Mouse (Mus musculus) lung, postnatal 10 days (tissue): ENCODE data around the gene Fau.

ENCODE experiments used
- DNase-seq: peaks from one replicate; pipeline ENCODE4 v3.0.0; 2021

The Fau gene

GRCm38 (mm10) chr19:6076564-6077393 is 19.1 kb downstream of the Fau start, which contains the start of gene Vps51:
Vps51 (minus strand) TSS chr19:6077231.
- peak; percentile 94 for DNase-seq

GRCm38 (mm10) chr19:6079983-6080480 is 22.4 kb downstream of the Fau start, which contains the start of gene Tmem262:
Tmem262 (plus strand) TSS chr19:6080033.
- no peak for DNase-seq

- no peak for DNase-seq
Measured at GRCm38 (mm10) chr19:6082156-6082555, 24.5 kb downstream of the Fau start, which contains the start of gene Gm28374. Gm28374 (minus strand) TSS chr19:6082256.

GRCm38 (mm10) chr19:6084478-6085248 is 27.0 kb downstream of the Fau start, which contains the start of the genes Zfpl1 and Cdca5:
Zfpl1 (minus strand) TSS chr19:6084956.
Cdca5 (plus strand) TSS chr19:6084983.
- DNase-seq = peak; percentile 97

- peak; percentile 67 for DNase-seq
Measured at GRCm38 (mm10) chr19:6085417-6085879, 27.8 kb downstream of the Fau start.

GRCm38 (mm10) chr19:6088841-6089240 is 31.2 kb downstream of the Fau start:
- DNase-seq = no peak

- DNase-seq = no peak
Measured at GRCm38 (mm10) chr19:6094119-6094518, 36.5 kb downstream of the Fau start, which contains the start of gene AC131692.1. AC131692.1 (plus strand) TSS chr19:6094419.

GRCm38 (mm10) chr19:6097847-6098246 is 40.2 kb downstream of the Fau start:
- no peak for DNase-seq

- DNase-seq = no peak
Measured at GRCm38 (mm10) chr19:6101186-6101585, 43.5 kb downstream of the Fau start.

- DNase-seq = no peak
Measured at GRCm38 (mm10) chr19:6102169-6102853, 44.7 kb downstream of the Fau start.

GRCm38 (mm10) chr19:6104476-6104875 is 46.8 kb downstream of the Fau start:
- no peak for DNase-seq

- no peak for DNase-seq
Measured at GRCm38 (mm10) chr19:6105586-6105985, 47.9 kb downstream of the Fau start, which contains the start of gene Naaladl1. Naaladl1 (plus strand) TSS chr19:6105782.
